11 mouse cellular contexts compared by ENCODE assay signal in genomic region chr14:31403995-31404394, GRCm38 (mm10). TPM values are rescaled to one million over a fixed set of nuclear protein-coding genes. Genes with fewer than 3 reads are reported as not detected.
DNase-seq lines count a peak whose midpoint lies in the region; ATAC-seq and TF ChIP-seq lines count a peak whose summit lies in the region.
"Had no signal": no experiment of that assay in that cellular context is flagged by ENCODE, and none has a peak within 500 bp of the region (broad histone marks: within the 10 kb centered on the region; RNA-seq: fewer than 3 reads in every experiment).

No protein-coding gene starts in this region.

- peak; percentile 53 for ATAC-seq in heart, embryonic 15.5 days (replicated peaks; ENCODE audit: insufficient number of reproducible peaks, insufficient read depth, low FRiP score, low read depth)
- peak; percentile 62 for ATAC-seq in heart, postnatal 0 days (ENCODE audit: insufficient read depth, low read depth)
- ATAC-seq in megakaryocyte-erythroid progenitor cell, adult 5-6 weeks (replicated peaks; ENCODE audit: low FRiP score, low TSS enrichment, poor library complexity, severe bottlenecking): peak; percentile 62

- H3K4me1 ChIP-seq in heart, embryonic 15.5 days (replicated peaks): peaks cover 86% of the 10 kb centered on the region
- H3K4me1 ChIP-seq in heart, postnatal 0 days (ENCODE audit: control insufficient read depth, insufficient read depth): peaks cover 75% of the 10 kb centered on the region

- no peak for TF ChIP-seq EP300 in heart, postnatal 0 days (IDR thresholded peaks at IDR 0.05; ENCODE audit: low read depth)

- H3K27ac ChIP-seq in heart, embryonic 15.5 days: peak overlapping the region; percentile 62
- peak overlapping the region; percentile 75 for H3K27ac ChIP-seq in heart, postnatal 0 days (ENCODE audit: low read depth)

- no peaks in the 10 kb centered on the region for H3K36me3 ChIP-seq in heart, embryonic 15.5 days
- H3K36me3 ChIP-seq in heart, postnatal 0 days (replicated peaks; ENCODE audit: control insufficient read depth, insufficient read depth, low read length): no peaks in the 10 kb centered on the region

- no peak for DNase-seq in heart, postnatal 4 days
- DNase-seq in Muller cell, postnatal 12 days (ENCODE audit: inconsistent ontology term): peak; percentile 68
- peak; percentile 87 for DNase-seq in heart, postnatal 0 days (ENCODE audit: low spot score)
- no peak for DNase-seq in adrenal gland, adult 2 months
- no peak for DNase-seq in testis, postnatal 14 days (ENCODE audit: low spot score)
- DNase-seq: adrenal gland, postnatal 14 days; gastrocnemius, postnatal 25 days; kidney, adult 11 months; lung, postnatal 10 days had no signal

- H3K4me3 ChIP-seq in heart, embryonic 15.5 days: no peak overlapping the region
- H3K4me3 ChIP-seq in heart, postnatal 0 days (ENCODE audit: low read depth, low read length): no peak overlapping the region

- 20% methylated on average over 8 of the region's 8 CpGs for WGBS in heart, embryonic 15.5 days
- 9% methylated on average over 8 of the region's 8 CpGs for WGBS in heart, postnatal 0 days

- H3K9me3 ChIP-seq in heart, embryonic 15.5 days (replicated peaks): no peaks in the 10 kb centered on the region
- H3K9me3 ChIP-seq in heart, postnatal 0 days (replicated peaks; ENCODE audit: control insufficient read depth, low read length): no peaks in the 10 kb centered on the region

- TF ChIP-seq CTCF in heart, postnatal 0 days (IDR thresholded peaks at IDR 0.05; ENCODE audit: low read depth): no peak

- H3K9ac ChIP-seq in heart, embryonic 15.5 days: no peak overlapping the region
- 0 out of 2 replicates have a peak overlapping the region, but pooled peaks have one; percentile 9 for H3K9ac ChIP-seq in heart, postnatal 0 days (replicated peaks; ENCODE audit: low read depth, low read length)

- peak overlapping the region; percentile 38; the same call in 1 of the 2 replicates for H3K4me2 ChIP-seq in heart, embryonic 15.5 days
- peak overlapping the region; percentile 32; the same call in 1 of the 2 replicates for H3K4me2 ChIP-seq in heart, postnatal 0 days (ENCODE audit: low read depth, low read length)

- no peaks in the 10 kb centered on the region for H3K27me3 ChIP-seq in heart, embryonic 15.5 days
- H3K27me3 ChIP-seq in heart, postnatal 0 days (ENCODE audit: control insufficient read depth, insufficient read depth, low read length): no peaks in the 10 kb centered on the region

RNA-seq across cellular contexts. Expression of gene Sh3bp5, which starts 31.9 kb away (rescaled TPM):
- polyA plus RNA-seq in heart, embryonic 15.5 days (2015; fragmentation: Nextera tagmentation; extraction: Ambion mirVana): 21.4 and 28.4 TPM in 2 replicates
- total RNA-seq in heart, postnatal 4 days (2021): 10 to 100 TPM; 78.7 to 80.1 TPM
- total RNA-seq in heart, postnatal 0 days (2014; rRNA removed; ENCODE audit: low replicate concordance): 10.2 and 14.2 TPM in 2 replicates
- 37.6 and 43.4 TPM in 2 replicates for polyA plus RNA-seq in heart, postnatal 0 days (2015; fragmentation: Nextera tagmentation; extraction: Ambion mirVana)
- 1.1 and 2.3 TPM in 2 replicates for total RNA-seq in megakaryocyte-erythroid progenitor cell, adult 5-6 weeks (2014; fragmentation: Nextera tagmentation)
- 1.1 and 1.3 TPM in 2 replicates for total RNA-seq in megakaryocyte-erythroid progenitor cell, adult 5-6 weeks (2017)
- total RNA-seq in adrenal gland, adult 2 months (2021): 100 to 1,000 TPM; 111 to 164 TPM
- polyA plus RNA-seq in adrenal gland, adult 2 months (2012; rRNA removed): 21.1 and 28.5 TPM in 2 replicates

Comparison
In these comparisons a context has a peak if more than half of its experiments do, and no peak if none do; other contexts are left out.
1. DNase-seq: peak in Muller cell, postnatal 12 days (single experiment) and heart, postnatal 0 days (single experiment); none in heart, postnatal 4 days (single experiment), adrenal gland, adult 2 months (single experiment) and testis, postnatal 14 days (single experiment).
2. Peak in every context shown above with its lines, with median percentiles within 50 percentile points of each other: ATAC-seq.